Mouse (Mus musculus) urinary bladder, adult 18-20 months (tissue): Measurements from ENCODE around the gene Ap2b1.
"Not testable (repeated sequence)": the region's sequence is repeated elsewhere in the genome, so short reads cannot be mapped to it uniquely, and the experiment has no call there.

ENCODE experiments used
- DNase-seq, 2 experiments: peaks; one replicate each; pipeline ENCODE4 v3.0.0; 2022; ENCODE audit warnings: low spot score in 2 of 2, mixed read lengths in 2 of 2

Gene Ap2b1

GRCm38 (mm10) chr11:83298225-83299195 is at the start of gene Ap2b1:
Gene Ap2b1 (plus strand): TSS chr11:83299024.
- peak; percentile 81 to 93 for DNase-seq

DNA sequence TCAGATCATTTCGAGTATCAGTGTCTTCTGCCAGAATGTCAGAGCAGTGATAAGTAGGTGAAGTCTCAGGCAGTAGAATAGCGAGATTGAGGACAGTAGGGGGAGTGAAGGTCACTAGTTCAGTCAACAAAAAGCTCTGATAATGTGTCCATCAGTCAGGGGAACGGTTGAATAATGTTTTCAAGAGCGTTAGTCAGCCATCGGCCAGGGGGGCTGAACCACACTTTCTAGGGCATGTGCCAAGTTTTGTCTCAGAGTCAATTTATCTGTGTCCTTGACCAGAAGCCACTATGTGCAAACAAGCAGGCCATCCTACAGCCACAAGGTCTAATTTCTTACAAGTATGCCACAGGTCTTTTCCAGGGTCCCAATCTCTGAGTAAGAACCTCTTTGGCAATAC is 41.6 kb upstream of the Ap2b1 start:
- DNase-seq: not testable (repeated sequence)

DNA sequence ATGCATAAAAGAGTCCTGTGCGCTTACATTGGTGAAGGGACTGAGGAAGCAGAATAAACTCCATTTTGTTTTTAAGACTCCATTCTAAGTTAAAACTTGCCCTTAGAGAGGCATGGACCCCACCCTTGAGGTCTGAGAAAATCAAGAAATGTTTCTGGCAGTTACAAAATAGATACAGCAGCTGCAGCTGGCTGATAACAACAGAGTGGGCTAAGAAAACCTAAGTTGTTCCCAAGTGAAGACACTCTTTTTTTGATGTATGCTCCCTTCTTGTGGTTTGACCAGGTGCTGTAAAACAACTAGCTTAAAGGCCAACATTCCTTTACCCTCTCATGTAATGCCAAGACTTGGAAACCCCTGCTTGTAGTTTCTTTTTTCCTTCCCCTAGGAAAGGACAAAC is 36.2 kb upstream of the Ap2b1 start:
- DNase-seq: no peak

GRCm38 (mm10) chr11:83263146-83263545 is 35.7 kb upstream of the Ap2b1 start:
- DNase-seq: no peak

- no peak for DNase-seq
Measured at GRCm38 (mm10) chr11:83270842-83271150, 28.0 kb upstream of the Ap2b1 start.

DNA sequence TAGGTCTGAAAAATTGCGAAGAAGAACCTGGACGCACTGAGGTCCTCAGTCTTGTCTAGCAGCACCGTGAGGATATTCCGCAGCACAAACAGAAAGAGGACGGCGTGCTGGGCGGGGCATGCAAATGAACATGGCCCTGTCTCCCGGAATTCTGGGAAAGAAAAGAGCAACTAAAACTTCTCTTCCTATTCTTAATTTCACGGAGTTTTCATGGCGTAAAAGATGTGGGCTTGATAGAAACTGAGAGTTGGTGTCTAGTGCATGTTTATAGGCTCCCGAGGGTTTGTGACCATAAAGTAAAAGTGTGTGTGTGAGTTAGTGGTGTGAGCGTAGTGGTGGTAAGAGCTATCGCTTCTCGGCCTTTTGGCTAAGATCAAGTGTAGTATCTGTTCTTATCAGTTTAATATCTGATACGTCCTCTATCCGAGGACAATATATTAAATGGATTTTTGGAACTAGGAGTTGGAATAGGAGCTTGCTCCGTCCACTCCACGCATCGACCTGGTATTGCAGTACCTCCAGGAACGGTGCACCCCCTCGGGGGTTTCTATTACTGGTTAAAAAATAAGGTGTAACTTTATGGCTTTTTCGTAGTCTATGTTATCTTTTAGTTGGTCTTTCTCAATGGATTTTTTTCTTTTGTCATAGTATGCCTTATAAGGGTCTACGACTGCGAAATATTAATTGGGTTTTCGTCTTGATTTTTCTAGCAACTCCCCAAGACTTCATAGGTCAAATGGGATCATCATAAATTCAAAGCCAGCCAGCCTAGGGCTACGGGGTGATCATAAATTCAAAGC is 27.5 kb upstream of the Ap2b1 start:
- peak; percentile 55 to 57 for DNase-seq

DNA sequence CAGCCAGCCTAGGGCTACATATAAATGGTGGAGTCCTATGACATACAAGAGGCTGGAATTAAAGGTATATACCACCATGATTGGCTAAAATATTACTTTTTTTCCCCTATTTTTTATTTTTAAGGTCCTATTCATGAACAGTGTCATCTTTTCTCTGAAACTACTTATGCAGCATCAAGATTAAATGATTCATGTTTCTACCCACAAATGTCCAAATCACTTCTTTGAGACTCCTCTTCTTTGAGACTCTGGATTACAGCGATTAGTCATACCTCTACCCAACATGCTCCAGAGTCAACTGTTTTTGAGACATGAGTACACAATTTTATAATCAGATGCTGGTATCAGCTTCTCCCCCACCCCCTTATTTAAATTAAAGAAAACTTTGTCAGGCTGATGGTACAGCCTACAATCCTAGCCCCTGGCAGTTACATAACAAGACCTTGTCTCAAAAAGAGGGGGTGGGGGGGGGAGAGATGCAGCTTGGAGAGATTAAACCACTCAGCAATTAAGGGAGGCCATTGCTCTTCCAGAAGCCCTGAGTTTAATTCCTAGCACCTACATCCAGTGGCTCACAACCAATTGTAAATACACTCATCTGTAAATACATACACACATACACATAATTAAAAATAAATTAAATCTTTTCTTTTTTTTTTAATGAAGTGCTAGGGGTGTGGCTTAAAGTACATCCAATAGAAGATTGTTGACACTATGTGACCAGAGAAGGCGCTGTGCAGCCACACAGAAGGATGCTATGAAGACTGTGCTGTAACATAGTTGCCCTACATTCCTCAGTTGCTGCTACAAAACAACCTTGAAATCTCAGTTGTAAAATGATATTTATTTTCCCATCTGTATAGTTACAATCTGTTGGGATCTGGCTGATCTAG is 26.6 kb upstream of the Ap2b1 start:
- DNase-seq: no peak

DNA sequence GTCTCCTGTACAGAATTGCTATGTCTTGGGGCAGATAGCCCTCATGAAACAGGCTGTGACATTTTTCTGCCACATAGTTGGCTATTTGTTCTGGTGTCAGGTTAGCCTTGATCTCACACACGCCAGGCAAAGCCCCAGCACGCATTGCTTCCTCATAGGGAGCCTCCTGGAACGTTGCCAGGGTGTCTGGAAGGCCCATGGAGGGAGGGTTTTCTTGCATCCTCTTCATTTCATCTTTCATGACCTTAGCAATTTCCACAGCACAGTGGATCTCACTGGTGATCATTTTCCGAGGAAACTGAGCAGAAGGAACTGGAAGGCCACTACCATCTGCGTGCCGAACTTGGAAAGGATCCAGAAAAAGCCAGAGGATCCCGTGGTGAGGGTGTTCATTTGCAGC is 22.6 kb upstream of the Ap2b1 start:
- DNase-seq: no peak

- DNase-seq: no peak
Measured at GRCm38 (mm10) chr11:83279024-83279423, 19.8 kb upstream of the Ap2b1 start.

GRCm38 (mm10) chr11:83279691-83280090 is 19.1 kb upstream of the Ap2b1 start:
- DNase-seq: no peak

DNA sequence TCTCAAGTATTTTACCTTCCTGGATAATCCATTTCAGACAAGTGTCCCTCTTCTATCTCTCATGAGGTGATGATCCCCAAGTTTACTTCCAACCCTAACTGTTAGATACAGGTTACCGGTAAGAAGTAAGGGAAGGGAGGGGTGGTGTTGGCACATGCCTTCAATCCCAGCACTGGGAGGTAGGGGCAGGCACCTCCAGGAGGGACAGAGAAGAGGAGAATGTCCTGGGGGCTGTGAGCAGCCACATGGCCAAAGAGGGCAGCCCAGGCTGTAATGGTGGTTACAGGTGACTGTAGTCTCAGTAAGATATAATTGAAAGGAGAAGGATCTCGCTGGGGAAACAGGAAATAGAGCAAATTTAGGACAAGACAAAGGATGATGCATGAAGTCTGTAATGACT is 16.7 kb upstream of the Ap2b1 start:
- DNase-seq: no peak

GRCm38 (mm10) chr11:83285627-83286026 is 13.2 kb upstream of the Ap2b1 start:
- no peak for DNase-seq

DNA sequence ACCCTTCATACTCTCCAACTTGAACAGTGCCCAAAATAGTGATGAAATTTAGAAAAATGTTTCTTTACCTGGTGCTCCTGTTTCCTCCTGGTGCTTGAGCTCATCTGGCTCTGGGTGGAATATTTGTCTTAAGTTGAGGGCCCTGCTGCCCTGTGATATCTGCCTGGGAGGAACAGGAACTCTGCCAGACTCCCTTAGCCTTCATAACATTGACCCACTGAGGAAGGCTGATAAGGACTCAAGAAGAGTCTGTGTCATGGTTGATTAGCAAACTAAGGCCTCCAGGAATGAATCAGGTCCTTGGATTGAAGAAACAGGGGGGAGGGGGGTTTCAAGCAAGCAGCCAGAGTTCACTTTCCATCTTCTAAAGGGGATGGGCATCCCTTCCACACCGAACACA is 12.3 kb upstream of the Ap2b1 start, which contains the start of gene Slfn14:
Slfn14 (minus strand) TSS at position 161 of the 400 bp plus-strand sequence.
- no peak for DNase-seq

- DNase-seq: no peak
Measured at GRCm38 (mm10) chr11:83289036-83289435, 9.8 kb upstream of the Ap2b1 start.

DNA sequence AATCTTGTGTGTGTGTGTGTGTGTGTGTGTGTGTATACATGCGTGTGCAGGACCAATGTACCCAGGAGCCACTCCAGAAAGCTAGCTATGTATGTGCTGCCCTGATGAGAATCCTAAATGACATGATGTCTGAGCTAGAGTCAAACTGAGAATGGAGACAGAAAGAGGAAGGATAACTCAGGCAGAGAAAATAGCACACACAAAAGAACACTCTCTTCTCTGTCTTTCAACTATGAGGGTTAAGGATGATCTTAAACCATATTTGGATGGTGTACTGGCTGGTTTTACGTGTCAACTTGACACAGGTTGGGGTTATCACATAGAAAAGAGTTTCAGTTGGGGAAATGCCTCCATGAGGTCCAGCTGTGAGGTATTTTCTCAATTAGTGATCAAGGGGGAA is 9.2 kb upstream of the Ap2b1 start:
- no peak for DNase-seq

- DNase-seq: peak; percentile 79 to 94
Measured at GRCm38 (mm10) chr11:83291375-83292250, 7.2 kb upstream of the Ap2b1 start.

DNA sequence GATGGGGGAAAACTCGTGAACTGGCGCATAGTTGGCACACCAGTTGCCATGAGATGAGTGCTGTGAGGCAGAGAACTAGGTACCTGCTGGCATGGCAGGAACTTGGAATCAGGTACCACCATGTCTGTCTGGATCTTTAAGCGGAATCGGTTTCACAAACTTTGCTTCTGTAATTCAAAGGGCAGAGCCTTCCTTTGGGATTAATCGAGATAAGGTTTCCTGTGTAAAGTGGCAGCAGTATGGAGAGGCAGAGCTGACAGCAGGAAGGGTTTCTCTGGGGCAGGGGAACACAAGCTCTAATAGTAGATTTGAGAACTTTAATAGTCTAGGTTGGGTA is 6.6 kb upstream of the Ap2b1 start:
- DNase-seq: no peak

DNA sequence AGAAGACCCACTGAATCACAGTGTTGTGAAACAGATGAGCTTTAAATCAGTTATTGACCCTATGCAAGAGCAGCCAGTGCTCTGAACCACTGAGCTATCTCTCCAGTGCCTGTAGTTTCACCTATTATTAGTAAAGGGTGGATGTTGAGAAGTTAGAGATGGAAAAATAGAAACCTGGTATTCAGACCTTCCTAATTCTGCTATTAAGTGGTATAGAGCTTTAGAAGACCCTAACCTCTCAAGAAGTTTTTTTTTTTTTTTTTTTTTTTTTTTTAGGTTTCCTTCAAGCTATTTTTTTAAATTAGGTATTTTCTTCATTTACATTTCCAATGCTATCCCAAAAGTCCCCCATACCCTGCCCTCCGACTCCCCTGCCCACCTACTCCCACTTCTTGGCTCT is 5.6 kb upstream of the Ap2b1 start:
- DNase-seq: no peak

- DNase-seq: no peak
Measured at GRCm38 (mm10) chr11:83294133-83294532, 4.7 kb upstream of the Ap2b1 start.

- no peak for DNase-seq
Measured at GRCm38 (mm10) chr11:83297816-83298215, 1.0 kb upstream of the Ap2b1 start.

DNA sequence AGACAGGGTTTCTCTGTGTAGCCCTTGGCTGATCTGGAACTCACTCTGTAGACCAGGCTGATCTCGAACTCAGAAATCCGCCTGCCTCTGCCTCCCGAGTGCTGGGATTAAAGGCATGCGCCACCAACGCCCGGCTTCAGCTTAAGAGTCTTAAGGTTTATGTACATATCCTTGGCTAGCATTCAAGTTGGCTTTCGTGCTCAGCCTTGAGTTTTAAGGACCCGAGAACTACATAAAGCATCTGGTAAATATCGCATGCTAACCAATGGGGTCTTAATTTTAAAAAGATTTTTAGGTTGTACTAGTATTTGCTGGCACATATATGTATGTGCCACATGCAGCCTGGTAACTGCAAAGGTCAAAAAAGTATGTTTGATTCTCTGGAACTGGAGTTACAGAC is 900 bp downstream of the Ap2b1 start:
- DNase-seq: no peak
